Mouse (Mus musculus) ES-Bruce4 (cell line): ENCODE measurements around the gene Acrbp.
"Not testable (repeated sequence)": the region's sequence is repeated elsewhere in the genome, so short reads cannot be mapped to it uniquely, and the experiment has no call there.

Experiments
- CTCF ChIP-seq: IDR thresholded peaks from one replicate; pipeline ENCODE4 v1.8.1; 2011; ENCODE audit warnings: low read depth, low read length
- EP300 ChIP-seq: IDR thresholded peaks from 2 replicates; pipeline ENCODE4 v1.6.1; 2011; ENCODE audit warnings: low read depth, low read length; ENCODE audit not compliant: insufficient read depth
- POLR2A ChIP-seq: IDR thresholded peaks from one replicate; pipeline ENCODE4 v1.8.1; 2011; ENCODE audit warnings: low read length; ENCODE audit not compliant: insufficient read depth

GRCm38 (mm10) chr6:125030532-125030931 lies 19.0 kb upstream of the Acrbp start:
- TF ChIP-seq POLR2A, EP300: not testable (repeated sequence)
- TF ChIP-seq CTCF: peak; percentile 99
